Mouse (Mus musculus): Measurements from ENCODE around the gene Slc25a28.

DNA sequence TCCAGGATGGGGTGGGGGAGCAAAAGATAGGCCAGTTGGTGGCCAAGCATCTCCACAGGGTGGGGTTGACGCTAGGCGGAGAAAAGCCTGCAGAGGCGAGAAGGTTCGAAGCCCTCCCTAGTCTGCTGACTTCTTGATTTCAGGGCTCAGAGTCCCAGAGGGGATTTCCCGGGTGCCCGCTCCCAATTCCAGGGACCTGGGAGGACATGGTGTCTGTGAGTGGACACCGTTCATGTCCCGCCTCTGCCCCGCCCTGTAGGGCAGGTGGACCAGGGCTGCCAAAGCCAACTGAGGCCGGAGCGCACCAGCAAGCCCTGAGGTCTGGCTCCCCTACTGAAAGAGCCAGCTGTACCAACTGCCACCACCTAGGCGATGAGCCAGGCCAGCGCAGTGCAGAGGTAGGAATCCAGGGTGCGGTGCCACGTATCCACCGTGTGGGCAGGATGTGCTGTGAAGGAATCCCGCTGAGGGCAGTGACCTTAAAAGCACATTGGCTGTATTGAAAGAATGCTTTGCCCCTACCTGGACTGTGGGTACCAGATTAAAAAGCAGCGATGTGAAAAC lies 54.7 kb downstream of the Slc25a28 start:
- TF ChIP-seq CTCF (IDR thresholded peaks at IDR 0.05), result no peak
- TF ChIP-seq EP300 (IDR thresholded peaks at IDR 0.05), result no peak
